Mouse (Mus musculus) ovary, postnatal 14 days (tissue): ENCODE data around the gene Hdac11.
"Not testable (repeated sequence)": the region's sequence is repeated elsewhere in the genome, so short reads cannot be mapped to it uniquely, and the experiment has no call there.

Source experiments
- DNase-seq: peaks from one replicate; pipeline ENCODE4 v3.0.0; 2022; ENCODE audit warnings: low spot score

Hdac11 gene

GRCm38 (mm10) chr6:91156554-91157236 lies at the start of gene Hdac11:
Hdac11 (plus strand) TSS chr6:91156665.
- peak; percentile 70 for DNase-seq

GRCm38 (mm10) chr6:91108301-91108916 lies 48.1 kb upstream of the Hdac11 start:
- DNase-seq, result no peak

GRCm38 (mm10) chr6:91108917-91109450 lies 47.5 kb upstream of the Hdac11 start:
- no peak for DNase-seq

- no peak for DNase-seq
These were observed 47.0 kb upstream of the Hdac11 start for GRCm38 (mm10) chr6:91109489-91109888.

- DNase-seq, result no peak
These were observed 46.0 kb upstream of the Hdac11 start for GRCm38 (mm10) chr6:91110323-91111020.

- DNase-seq, result no peak
These were observed 45.1 kb upstream of the Hdac11 start for GRCm38 (mm10) chr6:91111141-91111953.

- DNase-seq, result no peak
These were observed 44.6 kb upstream of the Hdac11 start for GRCm38 (mm10) chr6:91111954-91112252.

GRCm38 (mm10) chr6:91114716-91115115 lies 41.7 kb upstream of the Hdac11 start:
- DNase-seq, result no peak

- no peak for DNase-seq
These were observed 41.3 kb upstream of the Hdac11 start for GRCm38 (mm10) chr6:91115158-91115557.

GRCm38 (mm10) chr6:91115863-91116243 lies 40.6 kb upstream of the Hdac11 start:
- no peak for DNase-seq

- peak; percentile 93 for DNase-seq
These were observed 40.0 kb upstream of the Hdac11 start, which contains the start of gene Nup210 for GRCm38 (mm10) chr6:91116244-91117145. Nup210 (minus strand) TSS chr6:91116829.

- DNase-seq, result peak; percentile 13
These were observed 39.3 kb upstream of the Hdac11 start for GRCm38 (mm10) chr6:91117149-91117548.

- DNase-seq, result no peak
These were observed 37.9 kb upstream of the Hdac11 start for GRCm38 (mm10) chr6:91118526-91118925.

GRCm38 (mm10) chr6:91120206-91120605 lies 36.3 kb upstream of the Hdac11 start:
- no peak for DNase-seq

GRCm38 (mm10) chr6:91121089-91121488 lies 35.4 kb upstream of the Hdac11 start:
- not testable (repeated sequence) for DNase-seq

- DNase-seq, result no peak
These were observed 33.0 kb upstream of the Hdac11 start for GRCm38 (mm10) chr6:91123453-91123852.

GRCm38 (mm10) chr6:91124286-91125227 lies 31.9 kb upstream of the Hdac11 start:
- no peak for DNase-seq

GRCm38 (mm10) chr6:91125228-91125585 lies 31.3 kb upstream of the Hdac11 start:
- DNase-seq, result no peak

GRCm38 (mm10) chr6:91128996-91129395 lies 27.5 kb upstream of the Hdac11 start:
- no peak for DNase-seq

- DNase-seq, result no peak
These were observed 25.6 kb upstream of the Hdac11 start for GRCm38 (mm10) chr6:91130856-91131255.
